Mouse (Mus musculus): ENCODE data around the gene Apobr. TPM values are rescaled to one million over a fixed set of nuclear protein-coding genes. Genes with fewer than 3 reads are reported as not detected.

Apobr gene
- total RNA-seq, 2 experiments from 2014 or later = 0.26 to 0.59 TPM

- DNase-seq = no peak
Observed at GRCm38 (mm10) chr7:126598919-126599318, 14.2 kb downstream of the Apobr start.

GRCm38 (mm10) chr7:126601896-126602295, 17.2 kb downstream of the Apobr start:
- no peak for DNase-seq

GRCm38 (mm10) chr7:126602650-126603049, 17.9 kb downstream of the Apobr start:
- no peak for DNase-seq

- DNase-seq = no peak
Observed at GRCm38 (mm10) chr7:126606611-126607010, 21.9 kb downstream of the Apobr start.

DNA sequence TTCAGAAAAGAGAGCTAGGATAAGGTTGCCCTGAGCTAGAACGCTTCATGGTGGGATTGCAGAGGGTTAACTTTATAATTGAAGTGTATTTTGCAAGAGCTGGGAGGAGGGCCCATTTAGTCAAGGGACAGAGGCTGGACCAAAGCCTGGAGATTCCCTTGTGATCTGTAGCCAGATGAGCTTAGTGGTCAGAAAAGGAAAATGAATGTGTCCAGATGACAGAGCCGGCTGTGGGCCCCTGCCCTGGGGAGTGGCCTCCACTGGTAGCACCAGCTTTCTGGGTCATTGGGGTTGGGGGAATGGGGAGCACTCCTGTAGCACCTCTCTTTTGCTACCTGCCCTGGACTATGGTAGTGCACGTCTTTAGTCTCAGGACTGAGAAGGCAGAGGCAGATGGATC, 22.3 kb downstream of the Apobr start:
- peak; percentile 78 for DNase-seq

DNA sequence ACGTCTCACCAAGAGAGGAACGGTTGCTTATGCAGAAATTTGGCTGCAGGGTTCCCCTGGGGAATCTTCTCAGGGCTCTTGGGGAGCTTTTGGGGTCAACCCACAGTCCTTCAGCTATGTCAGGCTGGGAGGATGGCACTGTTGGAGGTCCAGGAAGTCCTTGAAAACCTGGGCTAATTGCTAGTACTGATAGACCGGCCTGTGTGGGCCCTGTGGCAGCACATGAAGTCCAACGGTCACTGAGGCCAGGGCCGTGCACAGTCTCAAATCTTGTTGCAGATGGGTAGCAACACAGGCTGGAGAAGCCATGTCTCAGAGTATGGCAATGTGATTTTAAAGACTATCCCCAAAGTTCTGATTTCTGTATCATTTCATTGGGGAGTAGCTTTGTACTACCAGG, 23.1 kb downstream of the Apobr start:
- no peak for DNase-seq

- DNase-seq = no peak
Observed at GRCm38 (mm10) chr7:126612736-126613135, 28.0 kb downstream of the Apobr start.

GRCm38 (mm10) chr7:126616707-126617106, 32.0 kb downstream of the Apobr start:
- no peak for DNase-seq

DNA sequence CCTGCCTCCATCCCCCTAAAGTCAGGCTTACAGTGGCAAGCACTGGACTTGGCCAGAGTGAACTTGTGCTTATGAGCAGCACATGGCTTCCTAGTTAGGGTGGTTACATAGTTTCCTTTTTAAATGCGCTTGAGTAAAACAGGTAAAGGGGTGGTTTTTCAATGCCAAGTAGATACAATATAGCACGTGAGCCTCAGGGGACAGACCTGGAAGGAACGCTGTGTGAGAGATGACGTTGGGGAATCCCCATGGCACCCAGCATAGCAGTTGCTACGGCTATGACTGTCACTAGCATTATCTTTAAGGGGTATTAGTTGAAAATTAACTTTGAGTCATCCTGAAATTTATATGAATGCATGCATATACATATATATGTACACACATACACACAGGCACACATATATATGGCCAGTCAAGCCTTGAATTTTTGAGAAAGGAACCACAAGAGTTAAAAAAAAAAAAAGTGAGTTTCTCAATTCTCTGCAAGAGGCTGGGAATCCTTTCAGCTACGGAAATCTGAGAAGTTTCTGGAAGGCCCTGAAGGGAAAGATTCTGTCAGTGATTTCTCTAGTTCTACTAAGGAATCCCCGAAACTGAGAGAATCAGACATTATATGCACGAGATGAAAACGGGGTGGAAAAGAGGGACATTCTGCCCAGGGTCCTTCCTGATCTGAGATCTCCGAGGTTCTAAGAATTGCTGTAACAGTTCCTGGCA, 35.0 kb downstream of the Apobr start:
- DNase-seq = no peak

DNA sequence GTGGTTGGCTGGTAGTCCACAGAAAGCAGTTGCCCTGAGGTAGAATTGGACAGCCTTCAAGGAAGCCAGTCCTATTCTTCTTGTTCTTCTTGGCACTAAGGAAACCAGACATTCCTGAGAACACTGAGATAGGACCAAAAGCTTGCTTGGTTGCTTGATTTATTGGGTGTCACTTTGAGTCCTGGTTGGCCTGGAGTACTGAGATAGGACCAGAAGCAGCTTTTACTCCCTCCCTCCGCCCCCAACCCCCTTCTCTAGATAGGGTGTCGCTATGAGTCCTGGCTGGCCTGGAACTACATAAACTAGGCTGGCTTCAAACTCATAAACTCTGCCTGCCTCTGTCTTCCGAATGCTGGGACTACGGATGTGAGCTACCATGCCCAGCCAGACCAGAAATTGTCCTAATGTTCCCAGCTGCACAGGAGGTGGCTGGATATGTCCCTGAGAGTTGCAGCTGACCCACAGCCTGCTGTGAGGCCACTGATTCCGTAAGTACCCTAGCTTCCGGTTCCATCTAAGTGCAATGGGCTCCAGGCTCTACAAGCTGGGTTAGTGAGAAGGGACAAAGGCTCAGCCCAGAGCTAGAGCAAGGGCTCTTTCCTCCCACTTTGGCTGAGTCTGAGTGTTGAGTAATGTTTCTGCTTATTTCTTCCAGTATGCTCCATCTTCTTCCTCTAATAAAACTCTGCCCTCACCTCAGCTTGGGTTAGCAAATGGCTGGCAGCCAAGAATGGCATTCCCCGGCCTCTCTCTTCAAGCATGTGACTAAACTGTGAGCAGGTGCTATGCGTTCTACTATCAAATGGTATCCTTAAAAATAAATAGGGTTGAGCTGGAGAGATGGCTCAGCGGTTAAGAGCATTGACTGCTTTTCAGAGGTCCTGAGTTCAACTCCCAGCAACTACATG, 37.0 kb downstream of the Apobr start:
- peak; percentile 16 for DNase-seq

DNA sequence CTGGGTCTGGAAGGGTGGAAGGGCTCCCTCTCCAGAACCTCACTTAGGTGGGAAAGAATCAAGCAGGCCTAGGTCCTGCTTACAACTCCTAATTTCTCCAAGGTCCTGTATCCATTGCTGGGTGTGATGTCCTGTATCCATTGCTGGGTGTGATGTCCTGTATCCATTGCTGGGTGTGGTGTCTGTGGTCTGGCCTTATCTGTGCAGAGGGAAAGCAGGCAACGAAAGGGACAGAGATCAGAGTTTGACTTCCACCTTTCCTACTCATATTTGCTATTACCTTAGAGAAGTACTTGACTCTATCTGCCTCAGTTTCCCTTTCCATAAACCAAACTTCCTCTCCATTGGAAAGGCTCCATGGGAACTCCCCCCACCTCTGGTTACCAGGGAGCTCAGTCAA, 38.6 kb downstream of the Apobr start:
- DNase-seq = no peak

GRCm38 (mm10) chr7:126624774-126625173, 40.0 kb downstream of the Apobr start:
- no peak for DNase-seq

DNA sequence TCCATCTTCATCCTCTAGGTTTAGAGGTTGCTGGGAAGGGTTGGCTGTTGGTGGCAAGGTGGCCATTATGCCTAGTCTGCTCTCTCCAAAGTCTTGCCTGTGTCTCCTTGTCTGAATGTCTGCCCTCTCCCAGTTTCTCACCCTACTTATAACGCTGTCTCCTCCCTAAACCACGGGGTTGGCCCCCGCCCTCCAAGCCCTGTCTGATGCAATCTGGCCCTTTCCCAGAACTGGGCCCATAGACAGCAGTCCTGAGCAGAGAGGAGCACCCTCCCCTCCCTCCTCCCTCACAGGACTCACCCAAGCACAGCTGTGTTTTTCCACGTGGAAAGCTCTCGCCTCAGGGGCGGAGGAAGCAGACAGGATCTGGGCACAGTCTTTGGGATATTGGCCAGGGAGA, 40.6 kb downstream of the Apobr start:
- DNase-seq = peak; percentile 89

GRCm38 (mm10) chr7:126625807-126626600, 41.3 kb downstream of the Apobr start:
- no peak for DNase-seq

- no peak for DNase-seq
Observed at GRCm38 (mm10) chr7:126628111-126628510, 43.4 kb downstream of the Apobr start.

DNA sequence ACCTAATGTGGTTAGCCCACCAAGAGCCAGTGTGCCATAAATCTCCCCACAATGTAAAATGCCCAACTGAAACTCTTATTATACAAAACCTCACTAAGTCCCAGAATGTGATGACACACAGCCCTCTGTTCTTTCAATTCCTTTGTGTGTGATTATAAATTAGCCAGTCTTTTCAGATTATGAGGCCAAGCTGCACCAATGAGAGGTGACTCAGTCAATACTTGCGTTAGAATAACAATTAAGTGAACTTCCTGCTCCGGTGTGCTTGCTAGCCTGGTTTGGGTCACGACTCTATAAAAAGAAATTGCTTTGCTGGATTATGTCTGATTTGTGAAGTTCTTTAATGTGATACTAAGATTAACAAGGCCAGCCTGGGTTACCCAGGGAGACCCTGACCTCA, 45.2 kb downstream of the Apobr start:
- no peak for DNase-seq

DNA sequence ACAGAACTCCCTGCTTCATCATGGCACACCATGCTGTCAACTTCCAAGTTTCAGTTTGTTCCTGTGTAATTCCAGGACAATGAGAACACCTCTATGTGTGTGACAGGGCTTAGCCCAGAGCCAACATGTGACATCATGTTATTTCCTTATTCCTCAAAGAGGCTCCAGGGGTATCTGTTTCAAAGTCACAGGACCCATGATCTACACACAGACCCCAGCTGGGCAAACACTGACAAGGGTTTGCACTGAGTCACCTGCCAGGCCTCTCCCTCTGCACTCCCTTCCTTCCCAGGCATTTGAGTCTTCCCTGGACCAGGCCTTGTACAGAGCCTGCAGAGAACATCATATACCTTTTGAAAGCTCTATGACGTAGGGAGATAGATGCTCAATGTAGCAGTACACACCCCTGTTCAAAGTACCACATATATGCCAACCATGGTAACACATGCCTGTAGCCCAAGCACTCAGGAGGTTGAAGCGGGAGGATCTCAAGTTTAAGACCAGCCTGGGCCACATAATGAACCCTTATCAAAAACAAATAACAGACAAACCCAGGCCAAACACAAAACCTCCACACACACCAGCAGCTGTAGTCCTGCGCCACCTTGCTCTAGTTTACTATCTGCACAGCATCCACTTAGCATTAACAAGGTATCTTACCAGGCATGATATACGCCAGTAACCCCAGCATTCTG, 46.2 kb downstream of the Apobr start, which contains the start of gene Nupr1:
Nupr1 (minus strand) TSS at position 38 of the 695 bp plus-strand sequence.
- DNase-seq = no peak

- no peak for DNase-seq
Observed at GRCm38 (mm10) chr7:126632478-126632877, 47.7 kb downstream of the Apobr start.

DNA sequence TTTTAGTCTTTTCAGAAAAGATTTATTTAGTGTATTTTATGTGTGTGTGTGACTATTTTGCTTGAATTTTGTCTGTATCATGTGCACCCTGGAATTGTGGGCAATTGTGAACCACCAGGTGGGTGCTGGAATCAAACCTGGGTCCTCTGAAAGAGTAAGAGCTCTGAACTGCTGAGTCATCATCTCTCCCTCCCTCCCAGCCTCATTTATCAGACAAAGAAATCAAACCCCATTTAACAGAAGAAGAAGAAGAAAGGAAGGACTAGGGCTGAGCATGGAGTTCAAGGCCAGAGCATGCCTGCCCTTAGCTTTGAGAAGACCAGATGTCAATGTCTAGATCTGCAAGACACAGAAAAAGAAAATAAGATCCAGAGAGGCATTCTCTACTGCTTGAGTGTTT, 50.6 kb downstream of the Apobr start:
- no peak for DNase-seq

DNA sequence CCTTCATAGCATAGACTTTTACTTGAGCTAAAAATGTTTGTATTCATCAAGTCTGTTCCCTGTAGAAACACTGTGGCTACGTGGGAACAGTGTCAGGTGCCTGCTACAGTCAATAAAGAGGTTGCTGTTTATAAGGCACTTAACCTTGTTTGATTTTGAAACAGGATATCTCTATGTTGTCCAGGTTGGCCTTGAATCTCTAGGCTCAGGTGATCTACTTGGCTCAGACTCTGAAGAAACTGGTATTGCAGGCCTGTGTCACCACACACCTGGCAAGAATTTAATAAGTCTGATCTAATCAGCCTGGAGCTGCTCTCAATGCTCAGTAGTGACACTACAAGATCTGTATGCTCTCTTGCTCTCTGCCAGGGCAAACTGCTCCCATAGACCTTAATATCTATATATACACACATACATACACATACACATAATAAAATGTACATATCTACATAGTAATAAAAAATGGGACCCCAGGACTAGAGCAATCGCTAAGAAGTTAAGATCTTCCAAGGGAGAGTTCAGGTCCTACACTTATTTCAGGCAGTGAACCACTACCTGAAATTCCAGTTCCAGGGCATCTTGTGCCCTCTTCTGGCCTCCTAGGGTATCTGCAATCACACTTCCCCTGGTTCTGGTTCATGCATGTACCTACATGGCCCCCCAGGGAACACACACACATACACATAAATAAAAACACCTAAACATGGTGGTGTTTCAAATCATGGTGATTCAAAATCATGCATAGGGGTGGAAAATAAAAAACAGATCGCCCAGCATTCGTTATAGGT, 52.2 kb downstream of the Apobr start:
- DNase-seq = no peak

All from gastrocnemius, postnatal 25 days (tissue).